Mouse (Mus musculus) liver, adult 2 months (tissue): ENCODE measurements at regions not wholly inside any gene's neighbourhood (a gene's known extent, or its start where the extent isn't known, plus 50 kb on each side); places are given as distances from the start of the nearest gene placed in this dataset.
"Not testable (repeated sequence)": the region's sequence is repeated elsewhere in the genome, so short reads cannot be mapped to it uniquely, and the experiment has no call there.

Experiments
- DNase-seq: peaks from one replicate; pipeline ENCODE4 v3.0.0-alpha.2; 2011; ENCODE audit warnings: low read depth, low spot score; ENCODE audit errors: extremely low read depth
- H3K27ac ChIP-seq: fragments of 200-500 bp; replicated peaks from 2 replicates; pipeline ENCODE4 v1.5.1; 2012; ENCODE audit warnings: low read depth, mild to moderate bottlenecking, control low read depth, inconsistent platforms, low read length; ENCODE audit not compliant: insufficient read depth
- H3K27me3 ChIP-seq: fragments of 200-500 bp; 2 replicates; pipeline ENCODE4 v1.6.1; 2012; ENCODE audit warnings: mild to moderate bottlenecking, moderate library complexity, low read length, inconsistent platforms; ENCODE audit not compliant: control insufficient read depth, insufficient read depth
- H3K36me3 ChIP-seq: fragments of 200-500 bp; 2 replicates; pipeline ENCODE4 v1.6.1; 2012; ENCODE audit warnings: low read length, inconsistent platforms; ENCODE audit not compliant: control insufficient read depth, insufficient read depth
- H3K4me1 ChIP-seq: fragments of 200-500 bp; 2 replicates; pipeline ENCODE4 v1.6.1; 2011; ENCODE audit warnings: low read length; ENCODE audit not compliant: control insufficient read depth, insufficient read depth
- H3K4me3 ChIP-seq: fragments of 200-500 bp; 2 replicates; pipeline ENCODE4 v1.5.1; 2011; ENCODE audit warnings: low read depth, mild to moderate bottlenecking, control low read depth, low read length, moderate library complexity; ENCODE audit not compliant: insufficient read depth
- H3K79me2 ChIP-seq: fragments of 200-500 bp; 2 replicates; pipeline ENCODE4 v1.6.1; 2012; ENCODE audit warnings: inconsistent platforms, mild to moderate bottlenecking, low read length, moderate library complexity; ENCODE audit not compliant: control insufficient read depth, insufficient read depth
- H3K9ac ChIP-seq: fragments of 200-500 bp; 2 replicates; pipeline ENCODE4 v1.6.1; 2012; ENCODE audit warnings: low read depth, mild to moderate bottlenecking, control low read depth, inconsistent platforms, low read length
- CTCF ChIP-seq: fragments of 200-500 bp; IDR thresholded peaks from 2 replicates; pipeline ENCODE4 v1.5.1; 2011; ENCODE audit warnings: low read depth, low read length, control low read depth
- POLR2A ChIP-seq: fragments of 200-500 bp; IDR thresholded peaks from 2 replicates; pipeline ENCODE4 v1.6.1; 2011; ENCODE audit warnings: low read length, control low read depth; ENCODE audit not compliant: insufficient read depth; ENCODE audit errors: extremely low read depth
- WGBS: fragments of 180-500 bp; shearing (Covaris S2); methylation state at CpG from one replicate; pipeline ENCODE4 v1.1.7; 2018; 5-methylcytosine and 5-hydroxymethylcytosine counted together

DNA sequence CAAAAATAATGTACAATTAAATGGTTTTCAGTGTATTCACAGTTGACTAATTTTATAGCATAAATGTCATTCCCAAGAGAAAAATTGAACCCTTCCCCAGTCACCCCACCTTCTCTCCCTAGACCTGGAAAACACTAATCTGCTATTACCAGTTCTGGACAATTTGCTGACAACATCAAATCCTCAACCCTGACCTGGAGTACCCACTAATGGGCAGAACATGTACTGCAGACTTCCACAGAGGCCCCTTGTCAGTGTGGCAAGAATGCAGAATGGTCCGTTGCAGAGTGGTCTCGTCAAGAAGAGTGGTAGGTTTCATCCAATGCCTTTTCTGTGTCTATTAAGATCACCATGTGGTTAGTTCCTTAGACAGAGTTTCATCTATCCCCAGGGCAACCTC lies 121.0 kb upstream of the Ppp2r2d start:
- Histone ChIP-seq H3K27ac (no peak overlapping the region), H3K79me2 (no peaks in the 10 kb centered on the region), H3K4me1 (no peaks in the 10 kb centered on the region), H3K27me3 (no peaks in the 10 kb centered on the region), H3K4me3 (no peak overlapping the region), H3K9ac (no peak overlapping the region), H3K36me3 (no peaks in the 10 kb centered on the region)
- no peak for DNase-seq
- TF ChIP-seq POLR2A (no peak), CTCF (no peak)
- 82% methylated on average over 2 of the region's 2 CpGs for WGBS

DNA sequence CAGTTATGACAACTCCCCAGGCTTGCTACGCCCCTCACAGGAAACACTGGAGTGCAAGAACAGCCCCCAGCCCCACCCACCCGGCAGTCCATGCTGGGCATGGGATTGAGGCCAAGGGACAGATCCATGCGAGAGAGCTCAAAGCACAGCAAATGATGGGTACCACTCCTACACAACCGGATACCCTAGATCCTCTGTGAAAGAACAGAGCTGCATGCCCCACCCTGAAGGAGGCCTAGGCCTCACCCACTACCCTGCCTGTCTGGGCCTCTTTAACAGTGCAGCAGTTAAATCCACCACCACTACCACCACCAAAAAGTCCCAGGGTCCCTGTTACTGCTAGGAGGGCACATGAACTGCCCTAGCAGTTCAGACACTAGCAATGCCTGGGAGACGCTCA lies 126.3 kb upstream of the Ppp2r2d start:
- no peak for TF ChIP-seq POLR2A
- TF ChIP-seq CTCF: no peak
- no peak overlapping the region for H3K27ac ChIP-seq
- no peaks in the 10 kb centered on the region for H3K4me1 ChIP-seq
- no peaks in the 10 kb centered on the region for H3K27me3 ChIP-seq
- no peak overlapping the region for H3K9ac ChIP-seq
- no peak for DNase-seq
- H3K4me3 ChIP-seq: no peak overlapping the region
- no peaks in the 10 kb centered on the region for H3K36me3 ChIP-seq
- WGBS: 85% methylated on average over 5 of the region's 5 CpGs
- H3K79me2 ChIP-seq: no peaks in the 10 kb centered on the region

DNA sequence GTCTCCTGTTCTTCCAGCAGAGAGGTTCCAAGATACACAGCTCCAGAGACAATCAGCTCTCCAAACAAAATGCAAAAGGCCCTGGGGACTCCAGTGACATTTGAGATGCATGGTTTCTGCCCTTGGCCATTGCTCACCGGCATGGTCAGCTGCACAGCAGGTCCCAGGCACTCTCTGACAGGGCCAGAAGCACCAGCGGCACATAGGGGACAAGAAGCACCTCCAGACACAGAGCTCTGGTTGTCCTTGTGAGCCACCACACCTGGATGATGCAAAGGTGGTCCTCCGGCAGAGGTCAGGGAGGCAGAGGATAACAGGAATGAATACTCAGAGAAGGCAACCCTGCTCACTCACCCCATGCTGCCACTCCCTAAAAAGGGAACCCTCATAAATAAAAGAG lies 126.8 kb upstream of the Ppp2r2d start:
- WGBS: 59% methylated on average over 3 of the region's 3 CpGs
- H3K27ac ChIP-seq: no peak overlapping the region

GRCm38 (mm10) chr7:138714731-138715130 lies 131.1 kb upstream of the Ppp2r2d start:
- no peaks in the 10 kb centered on the region for H3K36me3 ChIP-seq
- WGBS: 90% methylated on average over 1 of the region's 1 CpGs

More for the DNA sequence above, 126.8 kb upstream of the Ppp2r2d start:
- Histone ChIP-seq H3K4me1 (no peaks in the 10 kb centered on the region), H3K27me3 (no peaks in the 10 kb centered on the region), H3K36me3 (no peaks in the 10 kb centered on the region), H3K4me3 (no peak overlapping the region), H3K79me2 (no peaks in the 10 kb centered on the region), H3K9ac (no peak overlapping the region)
- TF ChIP-seq POLR2A: no peak
- TF ChIP-seq CTCF: no peak
- no peak for DNase-seq

DNA sequence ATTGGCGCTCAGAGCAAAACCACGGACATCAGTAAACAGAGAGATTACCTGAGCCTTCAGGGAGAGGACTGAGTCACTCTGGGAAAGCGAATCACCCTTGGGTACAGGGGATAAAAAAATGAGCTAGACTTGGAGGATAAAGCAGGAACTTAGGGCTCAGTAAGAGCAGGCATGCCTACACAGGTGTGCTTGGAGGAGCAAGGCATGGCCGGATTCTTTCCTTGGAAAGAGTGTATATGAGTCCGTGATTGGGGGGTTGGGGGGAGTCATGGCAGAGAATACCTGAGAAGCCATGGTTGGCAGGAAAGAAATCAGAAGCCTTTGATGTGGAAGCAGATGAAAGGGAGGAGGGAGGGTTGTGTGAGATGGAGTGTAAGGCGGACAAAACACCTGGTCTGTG lies 137.5 kb upstream of the Ppp2r2d start:
- DNase-seq: no peak
- Histone ChIP-seq H3K36me3 (no peaks in the 10 kb centered on the region), H3K9ac (no peak overlapping the region), H3K79me2 (no peaks in the 10 kb centered on the region), H3K4me1 (no peaks in the 10 kb centered on the region), H3K27me3 (peaks cover 2% of the 10 kb centered on the region; the same call in 1 of the 2 replicates), H3K4me3 (no peak overlapping the region), H3K27ac (no peak overlapping the region)
- WGBS: 69% methylated on average over 6 of the region's 6 CpGs
- no peak for TF ChIP-seq POLR2A
- TF ChIP-seq CTCF: no peak

More at GRCm38 (mm10) chr7:138714731-138715130, 131.1 kb upstream of the Ppp2r2d start:
- H3K27ac ChIP-seq: no peak overlapping the region
- TF ChIP-seq POLR2A (no peak), CTCF (no peak)
- H3K27me3 ChIP-seq: no peaks in the 10 kb centered on the region; the same call in 1 of the 2 replicates
- no peak for DNase-seq
- no peaks in the 10 kb centered on the region for H3K79me2 ChIP-seq
- no peak overlapping the region for H3K4me3 ChIP-seq
- H3K9ac ChIP-seq: no peak overlapping the region
- H3K4me1 ChIP-seq: no peaks in the 10 kb centered on the region

- not testable (repeated sequence) for H3K36me3 ChIP-seq
Measured at GRCm38 (mm10) chr7:138699599-138699998, 146.3 kb upstream of the Ppp2r2d start.

More at GRCm38 (mm10) chr7:138699599-138699998, 146.3 kb upstream of the Ppp2r2d start:
- WGBS: 60% methylated on average over 1 of the region's 1 CpGs
- H3K9ac ChIP-seq, DNase-seq, H3K27ac ChIP-seq, H3K4me3 ChIP-seq, H3K27me3 ChIP-seq, H3K4me1 ChIP-seq, H3K79me2 ChIP-seq: not testable (repeated sequence)
